Mouse (Mus musculus): ENCODE results near the gene Epha2.

- no peak for TF ChIP-seq CTCF (IDR thresholded peaks at IDR 0.05; ENCODE audit: control insufficient read depth, insufficient read depth, low read length)
- no peak for TF ChIP-seq POLR2A (IDR thresholded peaks at IDR 0.05; ENCODE audit: borderline replicate concordance, control insufficient read depth, low read depth, low read length)
These were observed 28.9 kb downstream of the Epha2 start for GRCm38 (mm10) chr4:141329968-141330367.
